Mouse (Mus musculus): ENCODE data around the gene Ggt5. TPM values are rescaled to one million over a fixed set of nuclear protein-coding genes. Genes with fewer than 3 reads are reported as not detected.

Ggt5 gene
- polyA plus RNA-seq, 1 experiment from 2014 or later: 0.22 TPM

DNA sequence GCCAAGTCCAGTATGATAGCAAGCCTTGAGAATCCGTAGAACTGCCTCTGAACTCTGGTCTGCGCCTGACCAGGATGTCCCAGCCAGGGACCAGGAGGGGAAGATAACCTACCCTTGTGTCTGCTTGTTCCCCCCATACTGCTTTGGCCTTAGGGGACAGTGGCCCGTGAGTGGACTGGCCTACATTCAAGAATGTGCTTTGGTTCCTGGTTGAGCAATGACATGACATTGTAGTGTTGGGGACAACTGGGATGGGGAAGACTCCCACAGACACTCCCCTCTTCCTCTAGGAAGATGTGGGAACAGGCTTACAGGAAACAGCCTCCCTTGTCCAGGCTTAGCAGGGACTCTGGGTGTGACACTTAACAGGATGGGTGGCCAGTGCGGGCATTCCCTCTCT is 1.4 kb upstream of the Ggt5 start:
- Histone ChIP-seq H3K27me3 (ENCODE audit: control insufficient read depth, insufficient read depth, low read length) (no peaks in the 10 kb centered on the region), H3K4me3 (ENCODE audit: low read depth, low read length) (no peak overlapping the region), H3K9ac (replicated peaks; ENCODE audit: low read length) (no peak overlapping the region), H3K9me3 (replicated peaks; ENCODE audit: control insufficient read depth, low read length) (no peaks in the 10 kb centered on the region), H3K36me3 (replicated peaks; ENCODE audit: control insufficient read depth, insufficient read depth, low read depth, low read length) (no peaks in the 10 kb centered on the region), H3K4me2 (ENCODE audit: low read depth, low read length) (no peak overlapping the region), H3K4me1 (ENCODE audit: control insufficient read depth, insufficient read depth, low read length) (no peaks in the 10 kb centered on the region), H3K27ac (replicated peaks; ENCODE audit: low read depth, low read length) (no peak overlapping the region)
- WGBS: 88% methylated on average over 4 of the region's 4 CpGs
- DNase-seq (ENCODE audit: low spot score) (no peak), ATAC-seq (replicated peaks; ENCODE audit: insufficient number of reproducible peaks, low FRiP score, low TSS enrichment, low read depth) (no peak)

DNA sequence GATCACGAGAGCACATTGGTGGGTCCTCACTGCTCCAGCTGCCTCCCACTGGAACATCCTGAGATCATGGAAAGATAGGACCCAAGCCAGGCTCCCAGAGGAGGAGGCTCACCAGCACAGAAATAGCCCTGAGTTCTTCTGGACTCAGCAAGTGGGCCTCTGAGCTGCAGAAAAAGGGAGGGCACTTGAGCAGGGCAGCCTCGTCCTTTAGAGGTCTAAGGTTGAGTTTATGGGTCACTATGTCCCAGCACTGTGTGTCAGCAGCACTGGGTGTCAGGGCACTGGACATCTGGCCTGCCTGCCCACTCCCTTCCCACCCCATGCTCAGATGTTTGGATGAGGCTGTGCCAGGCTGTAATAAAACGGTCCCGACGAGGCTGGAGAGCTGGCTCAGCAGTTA is 804 bp upstream of the Ggt5 start:
- Histone ChIP-seq H3K9me3 (replicated peaks; ENCODE audit: control insufficient read depth, low read length) (no peaks in the 10 kb centered on the region), H3K27ac (replicated peaks; ENCODE audit: low read depth, low read length) (no peak overlapping the region), H3K4me2 (ENCODE audit: low read depth, low read length) (no peak overlapping the region), H3K27me3 (ENCODE audit: control insufficient read depth, insufficient read depth, low read length) (no peaks in the 10 kb centered on the region), H3K36me3 (replicated peaks; ENCODE audit: control insufficient read depth, insufficient read depth, low read depth, low read length) (no peaks in the 10 kb centered on the region), H3K9ac (replicated peaks; ENCODE audit: low read length) (no peak overlapping the region), H3K4me1 (ENCODE audit: control insufficient read depth, insufficient read depth, low read length) (no peaks in the 10 kb centered on the region), H3K4me3 (ENCODE audit: low read depth, low read length) (no peak overlapping the region)
- no peak for ATAC-seq (replicated peaks; ENCODE audit: insufficient number of reproducible peaks, low FRiP score, low TSS enrichment, low read depth)
- 75% methylated on average over 5 of the region's 5 CpGs for WGBS
- no peak for DNase-seq (ENCODE audit: low spot score)

DNA sequence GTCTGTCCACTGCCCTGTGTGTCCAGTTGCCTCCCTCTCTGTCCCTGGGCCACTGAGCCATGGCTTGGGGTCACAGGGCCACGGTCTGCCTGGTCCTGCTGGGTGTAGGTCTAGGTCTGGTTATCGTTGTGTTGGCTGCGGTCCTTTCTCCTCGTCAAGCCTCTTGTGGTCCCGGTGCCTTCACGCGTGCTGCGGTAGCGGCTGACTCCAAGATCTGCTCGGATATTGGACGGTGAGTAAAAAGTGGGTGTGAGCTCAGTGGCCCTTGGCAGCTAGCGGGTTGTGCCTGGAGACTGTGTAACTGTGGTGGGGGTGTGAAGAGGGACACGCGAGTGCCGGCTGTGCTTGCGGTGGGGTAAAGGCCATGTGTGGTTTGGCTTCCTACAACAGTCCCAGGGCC is 511 bp downstream of the Ggt5 start:
- H3K9ac ChIP-seq (replicated peaks; ENCODE audit: low read length): no peak overlapping the region
- no peak overlapping the region for H3K4me3 ChIP-seq (ENCODE audit: low read depth, low read length)
- H3K4me1 ChIP-seq (ENCODE audit: control insufficient read depth, insufficient read depth, low read length): no peaks in the 10 kb centered on the region
- ATAC-seq (replicated peaks; ENCODE audit: insufficient number of reproducible peaks, low FRiP score, low TSS enrichment, low read depth): no peak
- no peaks in the 10 kb centered on the region for H3K9me3 ChIP-seq (replicated peaks; ENCODE audit: control insufficient read depth, low read length)
- no peak overlapping the region for H3K27ac ChIP-seq (replicated peaks; ENCODE audit: low read depth, low read length)
- H3K4me2 ChIP-seq (ENCODE audit: low read depth, low read length): no peak overlapping the region
- WGBS: 85% methylated on average over 16 of the region's 16 CpGs
- DNase-seq (ENCODE audit: low spot score): no peak
- no peaks in the 10 kb centered on the region for H3K27me3 ChIP-seq (ENCODE audit: control insufficient read depth, insufficient read depth, low read length)
- H3K36me3 ChIP-seq (replicated peaks; ENCODE audit: control insufficient read depth, insufficient read depth, low read depth, low read length): no peaks in the 10 kb centered on the region

DNA sequence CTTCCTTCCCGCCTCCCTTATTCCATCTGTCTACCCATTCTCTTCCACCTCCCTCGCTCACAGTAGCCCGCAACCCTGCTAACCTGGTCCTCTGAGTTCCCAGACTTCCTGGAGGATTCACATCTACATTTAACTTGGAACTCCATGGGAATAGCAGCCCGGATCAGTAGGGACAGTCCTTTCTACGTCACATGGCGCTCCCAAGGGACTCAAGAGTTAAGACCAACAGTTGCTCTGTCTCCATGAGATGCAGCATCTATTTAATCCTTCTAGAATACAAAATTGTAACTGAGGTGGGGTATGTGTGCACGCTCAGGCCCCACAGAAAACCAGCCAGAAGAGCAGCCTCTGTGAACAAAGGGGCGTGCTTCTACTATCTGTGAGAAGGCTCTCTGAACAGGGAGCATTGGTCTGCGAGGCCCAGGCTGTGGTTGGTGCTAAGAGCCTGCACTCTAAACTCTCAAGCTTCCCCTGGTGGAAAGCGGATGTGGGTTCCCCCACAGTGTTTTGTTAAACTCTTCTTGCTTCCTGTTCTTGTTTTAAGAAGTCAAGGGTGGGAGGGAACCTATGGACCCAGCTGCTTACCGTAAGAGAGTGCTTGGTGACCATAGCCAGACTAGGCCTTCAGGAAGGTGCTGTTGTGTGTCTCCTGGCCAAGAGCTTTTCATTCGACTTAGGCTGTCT is 2.2 kb downstream of the Ggt5 start:
- WGBS: 72% methylated on average over 12 of the region's 12 CpGs
- no peak overlapping the region for H3K27ac ChIP-seq (replicated peaks; ENCODE audit: low read depth, low read length)
- no peaks in the 10 kb centered on the region for H3K36me3 ChIP-seq (replicated peaks; ENCODE audit: control insufficient read depth, insufficient read depth, low read depth, low read length)
- ATAC-seq (replicated peaks; ENCODE audit: insufficient number of reproducible peaks, low FRiP score, low TSS enrichment, low read depth): no peak
- H3K4me3 ChIP-seq (ENCODE audit: low read depth, low read length): no peak overlapping the region
- no peaks in the 10 kb centered on the region for H3K9me3 ChIP-seq (replicated peaks; ENCODE audit: control insufficient read depth, low read length)
- DNase-seq (ENCODE audit: low spot score): no peak
- H3K4me2 ChIP-seq (ENCODE audit: low read depth, low read length): no peak overlapping the region
- H3K4me1 ChIP-seq (ENCODE audit: control insufficient read depth, insufficient read depth, low read length): no peaks in the 10 kb centered on the region
- H3K27me3 ChIP-seq (ENCODE audit: control insufficient read depth, insufficient read depth, low read length): no peaks in the 10 kb centered on the region
- H3K9ac ChIP-seq (replicated peaks; ENCODE audit: low read length): no peak overlapping the region

DNA sequence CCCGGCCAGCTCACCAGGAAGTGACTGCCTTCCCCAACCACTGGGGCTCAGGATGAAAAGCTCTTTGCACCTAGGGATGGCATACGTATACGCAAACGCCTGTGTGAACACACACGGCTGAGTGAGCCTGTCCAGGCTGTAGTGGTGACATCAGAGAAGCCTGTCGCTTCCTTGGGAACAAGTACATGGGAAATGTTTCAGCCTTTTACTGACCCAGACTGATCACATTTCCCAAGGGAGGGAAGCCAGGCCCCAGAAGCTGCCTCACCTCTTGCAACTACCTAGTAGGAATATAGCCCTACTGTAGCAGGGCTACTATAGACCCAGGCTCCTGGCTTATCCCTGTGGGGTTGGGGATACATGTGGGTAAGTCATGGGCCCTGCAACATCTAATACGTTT is 3.4 kb downstream of the Ggt5 start:
- H3K4me3 ChIP-seq (ENCODE audit: low read depth, low read length): no peak overlapping the region
- no peaks in the 10 kb centered on the region for H3K4me1 ChIP-seq (ENCODE audit: control insufficient read depth, insufficient read depth, low read length)
- H3K36me3 ChIP-seq (replicated peaks; ENCODE audit: control insufficient read depth, insufficient read depth, low read depth, low read length): no peaks in the 10 kb centered on the region
- DNase-seq (ENCODE audit: low spot score) (no peak), ATAC-seq (replicated peaks; ENCODE audit: insufficient number of reproducible peaks, low FRiP score, low TSS enrichment, low read depth) (no peak)
- H3K4me2 ChIP-seq (ENCODE audit: low read depth, low read length): no peak overlapping the region
- no peaks in the 10 kb centered on the region for H3K9me3 ChIP-seq (replicated peaks; ENCODE audit: control insufficient read depth, low read length)
- no peak overlapping the region for H3K27ac ChIP-seq (replicated peaks; ENCODE audit: low read depth, low read length)
- no peaks in the 10 kb centered on the region for H3K27me3 ChIP-seq (ENCODE audit: control insufficient read depth, insufficient read depth, low read length)
- 79% methylated on average over 7 of the region's 7 CpGs for WGBS
- H3K9ac ChIP-seq (replicated peaks; ENCODE audit: low read length): no peak overlapping the region

DNA sequence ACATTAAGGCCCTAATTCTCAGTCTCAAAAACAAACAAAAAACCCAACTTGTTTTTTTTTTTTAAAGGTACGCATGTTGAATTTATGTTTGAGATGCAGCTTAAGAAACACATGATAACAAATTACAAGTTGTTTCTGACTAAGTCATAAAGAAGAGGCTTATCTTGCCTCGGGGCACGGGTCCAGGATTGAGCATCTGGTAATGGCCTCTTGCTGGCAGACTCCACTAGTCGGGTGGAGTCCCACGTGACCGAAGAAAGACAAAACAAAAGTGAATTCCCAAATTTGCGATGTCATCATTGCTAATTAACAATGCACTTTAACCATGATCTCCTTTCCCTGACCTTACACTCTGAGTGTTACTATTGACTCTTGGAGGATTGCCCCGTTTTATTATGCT is 6.8 kb downstream of the Ggt5 start:
- DNase-seq (ENCODE audit: low spot score) (no peak), ATAC-seq (replicated peaks; ENCODE audit: insufficient number of reproducible peaks, low FRiP score, low TSS enrichment, low read depth) (no peak)
- no peaks in the 10 kb centered on the region for H3K27me3 ChIP-seq (ENCODE audit: control insufficient read depth, insufficient read depth, low read length)
- WGBS: 89% methylated on average over 8 of the region's 8 CpGs
- H3K4me1 ChIP-seq (ENCODE audit: control insufficient read depth, insufficient read depth, low read length): no peaks in the 10 kb centered on the region
- H3K9me3 ChIP-seq (replicated peaks; ENCODE audit: control insufficient read depth, low read length): no peaks in the 10 kb centered on the region
- no peak overlapping the region for H3K4me2 ChIP-seq (ENCODE audit: low read depth, low read length)
- no peaks in the 10 kb centered on the region for H3K36me3 ChIP-seq (replicated peaks; ENCODE audit: control insufficient read depth, insufficient read depth, low read depth, low read length)
- no peak overlapping the region for H3K9ac ChIP-seq (replicated peaks; ENCODE audit: low read length)
- no peak overlapping the region for H3K27ac ChIP-seq (replicated peaks; ENCODE audit: low read depth, low read length)
- H3K4me3 ChIP-seq (ENCODE audit: low read depth, low read length): no peak overlapping the region

DNA sequence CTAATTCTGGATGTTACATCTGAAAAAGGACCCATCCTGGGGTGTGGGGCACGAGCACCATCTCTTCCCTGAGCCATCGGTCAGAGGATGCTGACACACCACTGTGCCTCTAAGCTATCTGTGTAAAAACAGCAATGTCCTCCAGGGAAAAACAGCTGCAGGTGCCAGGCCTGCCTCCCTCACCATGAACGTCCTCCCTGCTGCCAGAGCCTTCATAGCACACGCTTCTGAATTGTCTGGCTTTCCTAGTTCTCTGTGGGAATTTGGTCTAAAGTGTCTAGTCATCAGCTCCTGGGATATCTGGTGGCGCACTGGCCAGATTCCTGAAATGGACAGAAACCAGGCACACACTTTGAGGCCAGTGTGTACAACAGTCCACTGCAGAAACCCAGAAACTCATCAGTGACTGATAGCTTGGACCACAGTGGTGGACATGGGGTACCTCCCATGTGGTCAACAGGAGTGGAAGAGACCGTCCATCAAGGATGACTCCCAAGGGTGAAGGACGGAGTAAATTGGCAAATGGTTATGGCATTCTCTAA is 11.1 kb downstream of the Ggt5 start:
- Histone ChIP-seq H3K4me2 (ENCODE audit: low read depth, low read length) (no peak overlapping the region), H3K36me3 (replicated peaks; ENCODE audit: control insufficient read depth, insufficient read depth, low read depth, low read length) (no peaks in the 10 kb centered on the region), H3K4me1 (ENCODE audit: control insufficient read depth, insufficient read depth, low read length) (no peaks in the 10 kb centered on the region), H3K27ac (replicated peaks; ENCODE audit: low read depth, low read length) (no peak overlapping the region), H3K9ac (replicated peaks; ENCODE audit: low read length) (no peak overlapping the region), H3K9me3 (replicated peaks; ENCODE audit: control insufficient read depth, low read length) (no peaks in the 10 kb centered on the region), H3K27me3 (ENCODE audit: control insufficient read depth, insufficient read depth, low read length) (no peaks in the 10 kb centered on the region), H3K4me3 (ENCODE audit: low read depth, low read length) (no peak overlapping the region)
- DNase-seq (ENCODE audit: low spot score) (no peak), ATAC-seq (replicated peaks; ENCODE audit: insufficient number of reproducible peaks, low FRiP score, low TSS enrichment, low read depth) (no peak)
- 86% methylated on average over 7 of the region's 7 CpGs for WGBS

DNA sequence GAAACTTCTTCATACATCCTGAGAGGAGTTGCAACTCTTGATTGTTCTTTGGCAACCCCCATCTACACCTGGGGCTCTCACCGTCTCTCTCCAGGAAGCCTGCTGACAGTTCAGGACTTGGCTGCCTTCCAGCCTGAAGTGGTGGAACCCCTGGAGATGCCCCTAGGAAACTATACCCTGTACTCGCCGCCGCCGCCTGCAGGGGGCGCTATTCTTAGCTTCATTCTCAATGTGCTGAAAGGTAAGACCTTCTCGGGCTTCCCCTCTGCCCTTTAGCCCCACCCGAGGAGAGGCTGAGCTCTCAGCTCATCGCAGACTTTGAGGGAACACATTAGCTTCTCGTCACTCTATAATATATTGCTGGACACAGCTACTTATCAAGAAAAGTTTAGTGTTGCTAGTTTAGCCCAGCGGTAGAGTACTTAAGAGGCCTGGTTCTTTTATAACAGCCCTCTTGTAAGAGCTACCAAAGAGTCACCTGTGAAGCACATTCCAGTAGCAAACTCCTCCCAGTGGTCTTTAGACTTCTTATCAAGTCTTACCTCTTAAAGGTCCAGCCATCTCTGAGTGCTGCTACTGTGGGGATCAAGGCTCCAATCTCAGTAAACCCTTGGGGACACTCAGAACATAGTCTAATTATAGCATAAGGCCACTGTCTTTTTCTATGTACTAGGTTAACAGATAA is 16.2 kb downstream of the Ggt5 start:
- no peaks in the 10 kb centered on the region for H3K27me3 ChIP-seq (ENCODE audit: control insufficient read depth, insufficient read depth, low read length)
- H3K9me3 ChIP-seq (replicated peaks; ENCODE audit: control insufficient read depth, low read length): no peaks in the 10 kb centered on the region
- H3K27ac ChIP-seq (replicated peaks; ENCODE audit: low read depth, low read length): no peak overlapping the region
- WGBS: 39% methylated on average over 11 of the region's 11 CpGs
- DNase-seq (ENCODE audit: low spot score): no peak
- H3K36me3 ChIP-seq (replicated peaks; ENCODE audit: control insufficient read depth, insufficient read depth, low read depth, low read length): no peaks in the 10 kb centered on the region
- ATAC-seq (replicated peaks; ENCODE audit: insufficient number of reproducible peaks, low FRiP score, low TSS enrichment, low read depth): no peak
- H3K4me3 ChIP-seq (ENCODE audit: low read depth, low read length): no peak overlapping the region
- H3K4me2 ChIP-seq (ENCODE audit: low read depth, low read length): no peak overlapping the region
- H3K4me1 ChIP-seq (ENCODE audit: control insufficient read depth, insufficient read depth, low read length): no peaks in the 10 kb centered on the region
- H3K9ac ChIP-seq (replicated peaks; ENCODE audit: low read length): no peak overlapping the region

Measured in embryonic facial prominence, embryonic 11.5 days (tissue).